Mouse (Mus musculus): ENCODE measurements around the gene Prm1. TPM values are rescaled to one million over a fixed set of nuclear protein-coding genes. Genes with fewer than 3 reads are reported as not detected.
A peak's percentile ranks its signal among the peaks of the same experiment; 100 is the strongest.
"Not testable (repeated sequence)": the region's sequence is repeated elsewhere in the genome, so short reads cannot be mapped to it uniquely, and the experiment has no call there.

Gene Prm1
- polyA plus RNA-seq, 1 experiment from 2014 or later = not detected

DNA sequence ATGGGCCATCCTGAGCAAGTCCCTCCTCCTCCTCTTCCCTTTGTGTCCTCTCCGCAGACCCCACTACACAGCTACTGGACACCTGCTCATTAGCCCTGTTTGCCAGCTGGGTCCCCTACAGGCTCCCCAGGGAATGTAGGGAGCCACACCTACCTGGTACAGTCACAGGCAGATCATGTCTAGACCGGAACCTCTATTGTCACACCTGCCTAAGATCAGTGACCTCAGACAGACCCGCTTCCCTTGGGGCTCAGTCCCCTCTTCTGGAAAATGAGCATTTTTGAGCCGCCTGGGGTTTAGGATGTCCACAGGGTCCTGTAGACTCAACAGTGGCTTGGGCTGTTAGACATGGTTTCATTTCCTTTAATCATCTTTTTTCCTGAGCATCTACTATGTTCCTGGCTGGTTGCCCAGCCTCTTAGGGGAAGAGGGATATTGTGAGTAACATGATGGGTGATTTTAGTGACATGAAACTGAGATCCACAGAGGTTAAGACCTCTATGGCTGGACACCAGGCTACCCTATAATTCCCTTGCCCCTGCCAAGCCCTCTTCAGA is 13.0 kb upstream of the Prm1 start:
- no peaks in the 10 kb centered on the region for H3K4me1 ChIP-seq (replicated peaks)
- no peak overlapping the region for H3K4me2 ChIP-seq (replicated peaks)
- H3K9ac ChIP-seq (replicated peaks) = no peak overlapping the region
- ATAC-seq = no peak
- H3K9me3 ChIP-seq = no peaks in the 10 kb centered on the region
- 88% methylated on average over 4 of the region's 4 CpGs for WGBS
- H3K27ac ChIP-seq = no peak overlapping the region
- H3K27me3 ChIP-seq = no peaks in the 10 kb centered on the region
- H3K36me3 ChIP-seq = no peaks in the 10 kb centered on the region
- H3K4me3 ChIP-seq (replicated peaks) = no peak overlapping the region

DNA sequence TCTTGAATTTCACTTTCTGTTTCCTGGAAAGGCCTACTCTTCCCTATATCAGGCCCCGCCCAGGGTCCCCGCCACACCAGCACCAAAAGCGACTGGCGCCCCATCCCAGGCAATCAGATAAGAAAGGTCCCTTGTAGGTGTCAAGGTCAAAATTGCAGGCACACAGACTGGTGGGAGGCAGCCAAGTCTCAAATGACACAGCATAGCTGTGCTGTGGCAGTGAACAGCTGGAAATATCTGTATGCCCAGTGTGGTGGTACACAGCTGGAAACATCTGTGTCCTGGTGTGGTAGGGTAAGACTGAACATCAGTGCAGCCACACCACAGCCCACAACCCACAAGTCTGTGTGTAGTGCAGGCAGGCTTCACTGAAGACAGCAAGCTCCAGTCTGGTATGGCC is 9.2 kb upstream of the Prm1 start:
- Histone ChIP-seq H3K9me3 (no peaks in the 10 kb centered on the region), H3K4me2 (replicated peaks) (no peak overlapping the region), H3K4me3 (replicated peaks) (no peak overlapping the region), H3K4me1 (replicated peaks) (no peaks in the 10 kb centered on the region), H3K27me3 (no peaks in the 10 kb centered on the region), H3K9ac (replicated peaks) (no peak overlapping the region), H3K36me3 (no peaks in the 10 kb centered on the region), H3K27ac (no peak overlapping the region)
- 91% methylated on average over 4 of the region's 4 CpGs for WGBS
- ATAC-seq = no peak

DNA sequence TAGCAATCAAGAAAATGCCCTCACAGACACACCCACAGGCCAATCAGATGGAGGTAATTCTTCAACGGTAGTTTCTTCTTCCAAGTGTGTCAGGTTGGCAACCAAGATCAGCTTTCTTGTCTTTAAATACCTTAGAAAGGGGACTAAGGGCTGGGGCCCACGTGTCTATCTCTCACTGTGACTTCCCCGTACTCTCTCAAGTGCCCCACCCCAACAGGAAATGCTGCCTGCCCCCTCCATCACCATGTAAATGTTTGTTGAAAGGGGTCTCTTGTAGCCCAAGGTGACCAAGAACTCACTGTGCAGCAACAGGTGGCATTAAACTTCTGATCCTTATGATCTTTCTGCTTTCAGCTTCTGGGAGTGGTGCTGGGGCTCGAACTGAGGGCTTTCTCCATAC is 8.1 kb upstream of the Prm1 start:
- no peaks in the 10 kb centered on the region for H3K9me3 ChIP-seq
- H3K4me3 ChIP-seq (replicated peaks) = no peak overlapping the region
- no peak overlapping the region for H3K9ac ChIP-seq (replicated peaks)
- no peaks in the 10 kb centered on the region for H3K36me3 ChIP-seq
- H3K27ac ChIP-seq = no peak overlapping the region
- no peak overlapping the region for H3K4me2 ChIP-seq (replicated peaks)
- no peak for ATAC-seq
- H3K4me1 ChIP-seq (replicated peaks) = no peaks in the 10 kb centered on the region
- no peaks in the 10 kb centered on the region for H3K27me3 ChIP-seq
- WGBS = 83% methylated on average over 4 of the region's 4 CpGs

DNA sequence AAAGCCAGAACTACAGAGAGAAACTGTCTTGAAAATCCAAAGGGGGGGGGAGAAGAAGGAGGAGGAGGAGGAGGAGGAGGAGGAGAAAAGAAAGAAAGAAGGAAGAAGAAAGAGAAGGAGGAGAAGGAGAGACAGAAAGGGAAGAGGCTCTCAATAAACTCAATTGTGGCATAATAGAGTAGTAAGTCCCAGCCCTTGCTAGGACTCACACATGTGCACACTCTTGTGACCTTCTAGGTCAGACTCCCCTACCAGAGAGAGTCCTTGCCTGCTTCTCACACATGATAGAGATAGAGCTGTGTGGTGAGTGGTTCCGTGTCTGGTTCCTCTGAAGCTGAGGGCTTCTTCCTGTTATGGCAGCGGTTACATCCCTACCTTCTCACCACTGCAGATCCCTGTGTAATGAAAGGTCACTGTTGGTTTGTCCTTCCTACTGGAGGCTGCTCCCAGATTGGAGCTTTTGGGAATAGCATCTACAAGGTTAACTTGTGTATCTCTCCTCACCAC is 7.3 kb upstream of the Prm1 start, which contains the start of gene Gm11172:
TSS of gene Gm11172 (plus strand) at position 51 of the 507 bp plus-strand sequence.
- Histone ChIP-seq H3K4me3 (replicated peaks) (no peak within 1 kb of the TSS), H3K27ac (no peak within 1 kb of the TSS), H3K27me3 (no peaks in the 10 kb centered on the region), H3K36me3 (no peaks in the 10 kb centered on the region), H3K9ac (replicated peaks) (no peak within 1 kb of the TSS), H3K4me1 (replicated peaks) (no peaks in the 10 kb centered on the region), H3K4me2 (replicated peaks) (no peak within 1 kb of the TSS), H3K9me3 (no peaks in the 10 kb centered on the region)
- 100% methylated on average over 2 of the region's 2 CpGs for WGBS
- ATAC-seq = no peak

DNA sequence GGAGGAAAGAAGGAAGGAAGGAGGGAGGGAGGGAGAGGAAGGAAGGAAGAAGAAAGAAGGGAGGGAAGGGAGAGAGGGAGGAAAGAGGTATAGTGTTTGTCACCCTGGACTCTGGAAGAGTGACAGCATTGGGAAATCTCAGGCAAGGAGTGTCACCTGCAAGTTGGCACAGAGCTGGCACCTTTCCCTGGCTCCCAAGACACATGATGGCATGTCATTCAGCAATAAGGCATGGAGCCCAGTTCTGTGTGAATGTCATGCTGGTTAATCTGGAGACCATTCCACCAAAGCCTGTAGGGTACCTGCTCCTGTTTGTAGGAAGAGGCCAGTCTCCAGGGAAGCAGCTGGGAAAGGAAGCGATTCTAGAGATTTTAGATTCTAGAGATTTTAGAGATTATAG is 4.7 kb upstream of the Prm1 start:
- no peaks in the 10 kb centered on the region for H3K4me1 ChIP-seq (replicated peaks)
- H3K36me3 ChIP-seq = no peaks in the 10 kb centered on the region
- H3K9ac ChIP-seq (replicated peaks) = no peak overlapping the region
- H3K9me3 ChIP-seq = no peaks in the 10 kb centered on the region
- WGBS = 96% methylated on average over 1 of the region's 1 CpGs
- no peak overlapping the region for H3K4me2 ChIP-seq (replicated peaks)
- H3K27me3 ChIP-seq = no peaks in the 10 kb centered on the region
- no peak overlapping the region for H3K4me3 ChIP-seq (replicated peaks)
- no peak for ATAC-seq
- H3K27ac ChIP-seq = no peak overlapping the region

DNA sequence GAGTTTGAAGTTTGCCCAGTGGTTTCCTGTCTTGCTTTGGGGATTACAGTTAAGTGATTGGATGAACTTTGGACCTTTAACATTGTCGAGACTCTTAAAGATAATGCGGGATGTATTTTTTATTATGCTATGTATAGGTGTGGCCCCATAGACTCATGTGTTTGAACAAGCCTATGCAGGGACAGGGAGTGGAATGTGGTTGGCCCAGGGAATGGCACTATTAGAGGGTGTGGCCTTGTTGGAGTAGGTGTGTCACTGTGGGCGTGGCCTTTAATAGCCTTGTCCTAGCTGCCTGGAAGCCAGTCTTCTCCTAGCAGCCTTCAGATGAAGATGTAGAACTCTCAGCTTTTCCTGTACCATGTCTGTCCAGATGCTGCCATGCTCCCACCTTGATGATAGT is 3.2 kb downstream of the Prm1 start:
- not testable (repeated sequence) for H3K4me3 ChIP-seq (replicated peaks); H3K9ac ChIP-seq (replicated peaks); H3K27ac ChIP-seq; ATAC-seq; H3K4me2 ChIP-seq (replicated peaks); H3K27me3 ChIP-seq; H3K9me3 ChIP-seq; H3K36me3 ChIP-seq; H3K4me1 ChIP-seq (replicated peaks)
- WGBS = 91% methylated on average over 3 of the region's 3 CpGs

DNA sequence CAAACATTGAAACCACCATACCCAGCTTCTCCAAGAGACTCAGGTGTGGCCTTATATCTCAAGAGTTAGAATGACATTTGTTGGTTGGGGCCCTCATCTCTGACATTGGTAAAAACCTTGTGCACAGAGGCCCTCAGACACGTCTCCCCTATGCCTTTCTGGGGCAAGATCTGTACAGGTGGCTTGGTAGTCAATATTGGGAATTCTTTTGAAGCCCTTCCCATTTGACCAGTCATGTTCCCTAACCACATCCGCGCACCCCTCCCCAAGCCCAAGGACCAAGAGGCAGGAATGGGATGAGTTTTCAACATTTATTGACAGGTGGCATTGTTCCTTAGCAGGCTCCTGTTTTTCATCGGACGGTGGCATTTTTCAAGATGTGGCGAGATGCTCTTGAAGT is 9.6 kb downstream of the Prm1 start, which contains the start of gene Prm2:
TSS of gene Prm2 (minus strand) at position 101 of the 400 bp plus-strand sequence.
- Histone ChIP-seq H3K27ac (no peak within 1 kb of the TSS), H3K4me2 (replicated peaks) (no peak within 1 kb of the TSS), H3K36me3 (no peaks in the 10 kb centered on the region), H3K9me3 (no peaks in the 10 kb centered on the region; the same call in 1 of the 2 replicates), H3K4me1 (replicated peaks) (no peaks in the 10 kb centered on the region), H3K4me3 (replicated peaks) (no peak within 1 kb of the TSS), H3K27me3 (peaks cover 11% of the 10 kb centered on the region; the same call in 1 of the 2 replicates), H3K9ac (replicated peaks) (no peak within 1 kb of the TSS)
- ATAC-seq = no peak
- 84% methylated on average over 6 of the region's 6 CpGs for WGBS

DNA sequence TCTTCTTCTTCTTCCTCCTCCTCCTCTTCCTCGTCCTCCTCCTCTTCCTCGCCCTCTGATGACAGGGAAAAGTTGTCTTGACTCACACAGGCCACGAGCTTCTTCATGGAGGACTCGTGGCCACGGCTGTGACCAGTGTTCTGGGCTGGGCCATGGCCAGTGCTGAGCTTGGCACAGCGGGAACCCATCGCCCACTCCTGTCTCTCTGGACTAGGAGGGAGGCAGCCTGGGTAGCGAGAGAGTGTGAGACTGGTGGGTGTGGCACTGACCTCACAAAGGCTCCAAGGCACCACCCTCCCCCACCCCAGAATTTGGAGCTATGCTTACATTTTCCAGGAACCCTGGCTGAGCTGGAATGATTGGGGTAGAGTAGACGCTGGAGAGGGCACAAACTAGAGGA is 14.9 kb downstream of the Prm1 start, which contains the start of gene Prm3:
TSS of gene Prm3 (minus strand) at position 213 of the 400 bp plus-strand sequence.
- H3K27ac ChIP-seq = no peak within 1 kb of the TSS
- H3K4me1 ChIP-seq (replicated peaks) = peaks cover 5% of the 10 kb centered on the region
- H3K9ac ChIP-seq (replicated peaks) = no peak within 1 kb of the TSS
- H3K9me3 ChIP-seq = no peaks in the 10 kb centered on the region; the same call in 1 of the 2 replicates
- no peak within 1 kb of the TSS for H3K4me2 ChIP-seq (replicated peaks)
- WGBS = 77% methylated on average over 9 of the region's 9 CpGs
- no peak for ATAC-seq
- no peaks in the 10 kb centered on the region for H3K36me3 ChIP-seq
- H3K4me3 ChIP-seq (replicated peaks) = no peak within 1 kb of the TSS
- H3K27me3 ChIP-seq = 0 out of 2 replicates have a peak, but pooled peaks cover under 1% of the 10 kb centered on the region

DNA sequence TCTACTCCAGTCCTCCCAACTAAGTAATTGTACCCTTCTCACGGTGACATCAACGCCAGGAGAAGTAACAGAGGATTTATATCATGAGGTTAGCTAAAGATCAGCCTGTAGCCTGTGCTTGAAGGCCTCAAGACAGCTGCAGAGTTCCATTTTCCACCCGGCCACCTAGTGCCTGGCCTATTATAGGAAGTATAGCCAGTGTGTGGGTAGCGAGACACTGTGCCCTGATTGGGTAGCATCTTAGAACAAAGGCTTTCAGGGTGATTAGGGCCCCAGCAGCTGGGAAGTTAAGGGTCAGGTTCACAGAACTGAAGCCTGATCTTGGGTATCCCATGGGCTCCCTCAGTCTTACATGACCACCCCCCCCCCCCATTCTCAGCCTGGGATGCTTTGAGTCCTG is 16.8 kb downstream of the Prm1 start:
- H3K27ac ChIP-seq = no peak overlapping the region
- no peak overlapping the region for H3K4me2 ChIP-seq (replicated peaks)
- WGBS = 57% methylated on average over 4 of the region's 4 CpGs
- H3K36me3 ChIP-seq = no peaks in the 10 kb centered on the region
- peaks cover 11% of the 10 kb centered on the region for H3K27me3 ChIP-seq
- H3K4me1 ChIP-seq (replicated peaks) = peaks cover 15% of the 10 kb centered on the region
- no peak overlapping the region for H3K9ac ChIP-seq (replicated peaks)
- no peak for ATAC-seq
- H3K9me3 ChIP-seq = no peaks in the 10 kb centered on the region; the same call in 1 of the 2 replicates
- H3K4me3 ChIP-seq (replicated peaks) = no peak overlapping the region

DNA sequence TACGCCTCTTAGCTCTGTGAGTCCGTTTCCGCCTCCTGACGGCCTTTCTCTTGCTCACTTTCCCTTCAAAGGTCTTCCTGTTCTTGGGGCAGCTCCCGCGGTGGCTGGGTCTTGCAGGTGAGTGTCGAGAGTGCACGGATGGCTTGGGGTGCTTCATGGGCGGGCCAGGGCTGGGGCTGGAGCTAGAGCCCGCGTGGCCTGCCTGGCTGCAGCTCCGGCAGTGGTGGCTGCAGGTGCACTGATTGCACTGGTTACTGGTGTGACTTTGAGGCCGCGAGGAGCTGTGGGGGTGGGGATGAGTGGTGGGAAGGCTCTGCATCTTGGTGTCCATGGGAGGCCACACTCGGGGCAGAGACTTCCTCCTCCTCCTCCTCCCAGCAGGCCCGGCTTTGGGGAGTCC is 17.4 kb downstream of the Prm1 start, which contains the start of gene Tnp2:
TSS of gene Tnp2 (minus strand) at position 390 of the 400 bp plus-strand sequence.
- no peak for ATAC-seq
- 65% methylated on average over 16 of the region's 16 CpGs for WGBS

DNA sequence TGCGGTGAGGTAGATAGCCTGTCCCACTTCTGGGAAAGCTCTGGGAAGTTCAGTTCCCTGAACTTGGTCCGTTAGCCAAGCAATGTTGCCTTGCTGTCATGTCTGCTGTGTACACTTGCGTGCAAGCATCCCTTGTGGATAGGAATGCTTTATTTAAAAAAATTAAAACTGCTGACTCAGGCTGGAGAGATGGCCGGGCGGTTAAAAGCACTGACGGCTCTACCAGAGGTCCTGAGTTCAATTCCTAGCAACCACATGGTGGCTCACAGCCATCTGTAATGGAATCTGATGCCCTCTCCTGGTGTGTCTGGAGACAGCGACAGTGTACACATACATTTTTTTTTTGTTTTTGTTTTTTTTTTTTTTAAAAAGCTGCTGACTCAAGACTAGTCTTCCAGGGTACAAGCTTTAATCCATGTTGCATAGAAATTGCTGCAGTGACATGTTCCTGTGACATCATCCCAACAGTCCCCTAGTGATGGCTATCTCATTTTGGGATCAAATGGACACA is 18.0 kb downstream of the Prm1 start:
- H3K4me3 ChIP-seq (replicated peaks) = no peak overlapping the region
- no peak overlapping the region for H3K4me2 ChIP-seq (replicated peaks)
- WGBS = 85% methylated on average over 7 of the region's 7 CpGs
- no peaks in the 10 kb centered on the region for H3K36me3 ChIP-seq
- H3K4me1 ChIP-seq (replicated peaks) = peaks cover 20% of the 10 kb centered on the region
- H3K9me3 ChIP-seq = no peaks in the 10 kb centered on the region; the same call in 1 of the 2 replicates
- H3K27me3 ChIP-seq = peaks cover 23% of the 10 kb centered on the region
- ATAC-seq = no peak
- no peak overlapping the region for H3K27ac ChIP-seq
- H3K9ac ChIP-seq (replicated peaks) = no peak overlapping the region

More for the DNA sequence above, 17.4 kb downstream of the Prm1 start, which contains the start of gene Tnp2:
- Histone ChIP-seq H3K4me3 (replicated peaks) (no peak within 1 kb of the TSS), H3K4me1 (replicated peaks) (peaks cover 16% of the 10 kb centered on the region), H3K27me3 (peaks cover 17% of the 10 kb centered on the region), H3K9me3 (no peaks in the 10 kb centered on the region; the same call in 1 of the 2 replicates), H3K9ac (replicated peaks) (no peak within 1 kb of the TSS), H3K27ac (no peak within 1 kb of the TSS), H3K4me2 (replicated peaks) (no peak within 1 kb of the TSS), H3K36me3 (no peaks in the 10 kb centered on the region)

DNA sequence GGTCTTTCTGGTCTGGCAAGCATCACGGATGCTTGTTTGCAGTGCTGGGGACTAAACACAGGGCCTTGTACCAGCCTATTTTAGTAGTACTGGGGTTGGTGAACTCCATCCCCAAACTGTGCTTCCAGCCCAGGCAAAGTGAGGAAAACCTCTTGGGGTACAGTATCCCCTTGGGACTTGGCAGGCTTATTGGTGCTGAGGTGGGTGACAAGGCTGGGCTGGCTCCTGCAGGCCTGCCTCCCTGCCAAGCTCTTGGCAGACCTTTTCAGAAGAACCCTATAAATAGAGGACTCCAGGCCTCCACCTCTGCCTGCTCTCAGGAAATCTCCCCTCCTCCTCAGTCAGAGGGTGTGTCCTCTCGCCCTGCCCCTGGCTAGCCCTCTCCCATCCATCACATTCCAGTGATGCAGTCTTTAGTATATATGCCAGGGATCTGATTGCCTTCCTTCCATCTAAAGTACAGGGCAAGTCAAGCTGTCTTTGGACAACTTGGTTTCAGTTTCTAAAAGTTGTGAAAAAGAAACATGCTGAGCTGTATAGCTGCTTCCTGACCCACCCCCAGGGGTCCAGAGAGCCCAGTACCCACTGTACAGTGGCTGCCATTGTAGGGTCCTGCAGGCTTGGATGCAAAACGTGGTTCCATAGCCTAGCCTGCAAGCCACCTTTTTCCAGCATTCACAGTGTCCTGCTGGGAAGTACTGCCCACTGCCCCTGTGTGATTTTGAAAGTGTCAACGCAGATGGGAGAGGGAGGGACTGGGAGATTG is 18.7 kb downstream of the Prm1 start:
- Histone ChIP-seq H3K27ac (no peak overlapping the region), H3K4me3 (replicated peaks) (no peak overlapping the region), H3K27me3 (peaks cover 26% of the 10 kb centered on the region), H3K9ac (replicated peaks) (no peak overlapping the region), H3K36me3 (no peaks in the 10 kb centered on the region), H3K4me2 (replicated peaks) (0 out of 2 replicates have a peak overlapping the region, but pooled peaks have one; percentile 98), H3K4me1 (replicated peaks) (peaks cover 26% of the 10 kb centered on the region), H3K9me3 (no peaks in the 10 kb centered on the region; the same call in 1 of the 2 replicates)
- 72% methylated on average over 4 of the region's 4 CpGs for WGBS
- ATAC-seq = no peak

All from midbrain, embryonic 13.5 days (tissue).